Mouse (Mus musculus): ENCODE measurements around the gene Baz2a. TPM values are rescaled to one million over a fixed set of nuclear protein-coding genes. Genes with fewer than 3 reads are reported as not detected.
"Not testable (repeated sequence)": the region's sequence is repeated elsewhere in the genome, so short reads cannot be mapped to it uniquely, and the experiment has no call there.

Baz2a gene
- 14.0 and 14.6 TPM in 2 replicates for polyA plus RNA-seq (2016; fragmentation: Nextera tagmentation; extraction: Ambion mirVana)

DNA sequence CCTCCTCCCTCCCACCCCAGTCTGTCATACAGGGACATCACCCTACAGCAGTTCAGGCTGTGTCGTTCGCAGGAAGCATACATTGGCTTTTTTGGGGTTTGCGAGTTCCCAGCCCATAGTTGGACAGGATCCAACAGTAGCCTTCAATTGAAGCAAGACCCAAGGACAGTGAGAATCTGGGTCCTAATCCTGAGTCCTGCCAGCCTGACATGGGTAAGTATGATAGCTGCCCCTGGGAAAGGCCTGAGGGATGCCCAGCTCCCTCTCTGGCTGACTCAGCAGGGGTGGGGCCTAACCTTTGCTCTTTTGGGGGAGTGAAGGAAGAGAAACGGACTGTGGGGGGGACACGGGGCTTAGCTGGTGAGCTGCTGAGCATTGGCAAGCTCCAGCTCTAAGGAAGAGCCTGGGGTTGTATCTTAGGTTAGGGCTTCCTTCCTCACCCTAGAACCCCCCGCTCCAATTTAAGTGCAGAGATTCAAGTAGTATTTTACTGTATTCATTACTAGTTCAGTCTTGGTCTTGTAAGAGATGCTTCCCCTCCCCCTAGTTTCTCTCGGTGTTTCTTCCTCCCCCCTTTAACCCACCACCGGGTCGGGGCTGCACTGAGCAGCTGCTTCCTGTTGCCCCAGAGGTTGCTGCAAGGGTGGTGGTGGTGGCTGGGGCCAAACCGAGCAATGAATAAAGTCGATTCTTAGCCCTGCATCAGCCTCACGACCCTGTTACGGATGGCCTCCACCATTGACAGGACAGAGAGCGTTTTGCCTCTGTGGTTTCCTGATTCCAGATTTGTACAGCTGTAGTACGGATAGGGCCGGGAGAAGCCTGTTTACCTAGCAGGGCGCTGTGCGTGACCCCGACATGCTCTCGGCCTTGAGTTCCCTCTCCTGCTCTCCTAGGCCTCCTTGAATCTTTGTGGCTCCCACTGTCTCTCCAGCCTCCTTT lies at the start of gene Baz2a:
Gene Baz2a, plus strand, starts transcription at position 14 of the 942 bp plus-strand sequence.
- no peaks in the 10 kb centered on the region for H3K27me3 ChIP-seq
- H3K36me3 ChIP-seq (replicated peaks), result peaks cover 38% of the 10 kb centered on the region
- no peak for ATAC-seq (ENCODE audit: low FRiP score)
- H3K9ac ChIP-seq, result peak within 1 kb of the TSS; percentile 85
- H3K4me2 ChIP-seq, result peak within 1 kb of the TSS; percentile 71
- H3K27ac ChIP-seq, result peak within 1 kb of the TSS; percentile 95
- H3K9me3 ChIP-seq, result no peaks in the 10 kb centered on the region
- WGBS, result 1% methylated on average over 20 of the region's 20 CpGs
- H3K4me3 ChIP-seq (replicated peaks), result peak within 1 kb of the TSS; percentile 86
- H3K4me1 ChIP-seq, result peaks cover 52% of the 10 kb centered on the region

DNA sequence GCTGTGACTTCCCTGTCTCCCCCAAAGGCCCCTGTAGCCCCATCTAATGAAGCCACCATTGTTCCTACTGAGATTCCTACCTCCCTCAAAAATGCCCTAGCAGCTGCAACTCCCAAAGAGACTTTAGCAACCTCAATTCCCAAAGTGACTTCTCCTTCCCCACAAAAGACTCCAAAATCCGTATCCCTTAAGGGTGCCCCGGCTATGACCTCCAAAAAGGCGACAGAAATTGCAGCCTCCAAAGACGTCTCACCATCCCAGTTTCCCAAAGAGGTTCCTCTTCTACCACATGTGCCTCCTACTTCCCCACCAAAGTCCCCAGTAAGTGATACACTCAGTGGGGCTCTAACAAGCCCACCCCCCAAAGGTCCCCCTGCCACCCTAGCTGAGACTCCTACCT lies 49.7 kb upstream of the Baz2a start:
- H3K4me3 ChIP-seq (replicated peaks), result no peak overlapping the region
- no peak overlapping the region for H3K27ac ChIP-seq
- H3K27me3 ChIP-seq, result no peaks in the 10 kb centered on the region
- H3K9ac ChIP-seq, result no peak overlapping the region
- peaks cover 43% of the 10 kb centered on the region for H3K4me1 ChIP-seq
- peaks cover 86% of the 10 kb centered on the region for H3K36me3 ChIP-seq (replicated peaks)
- 75% methylated on average over 4 of the region's 4 CpGs for WGBS
- ATAC-seq (ENCODE audit: low FRiP score), result no peak
- H3K9me3 ChIP-seq, result no peaks in the 10 kb centered on the region
- H3K4me2 ChIP-seq, result no peak overlapping the region

DNA sequence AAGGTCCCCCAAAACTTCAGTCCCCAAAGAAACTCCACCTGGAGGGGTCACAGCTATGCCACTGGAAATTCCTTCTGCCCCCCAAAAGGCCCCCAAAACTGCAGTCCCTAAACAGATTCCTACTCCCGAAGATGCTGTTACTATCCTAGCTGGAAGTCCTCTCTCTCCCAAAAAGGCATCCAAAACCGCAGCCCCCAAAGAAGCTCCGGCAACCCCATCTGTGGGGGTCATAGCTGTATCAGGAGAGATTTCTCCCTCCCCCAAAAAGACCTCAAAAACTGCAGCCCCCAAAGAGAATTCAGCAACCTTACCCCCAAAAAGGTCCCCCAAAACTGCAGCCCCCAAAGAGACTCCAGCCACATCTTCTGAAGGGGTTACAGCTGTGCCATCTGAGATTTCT lies 48.9 kb upstream of the Baz2a start:
- Histone ChIP-seq H3K4me3 (replicated peaks) (no peak overlapping the region), H3K27ac (no peak overlapping the region), H3K9ac (no peak overlapping the region), H3K9me3 (no peaks in the 10 kb centered on the region), H3K4me2 (no peak overlapping the region), H3K27me3 (no peaks in the 10 kb centered on the region), H3K36me3 (replicated peaks) (peaks cover 90% of the 10 kb centered on the region), H3K4me1 (peaks cover 35% of the 10 kb centered on the region)
- 93% methylated on average over 3 of the region's 3 CpGs for WGBS
- ATAC-seq (ENCODE audit: low FRiP score), result no peak

DNA sequence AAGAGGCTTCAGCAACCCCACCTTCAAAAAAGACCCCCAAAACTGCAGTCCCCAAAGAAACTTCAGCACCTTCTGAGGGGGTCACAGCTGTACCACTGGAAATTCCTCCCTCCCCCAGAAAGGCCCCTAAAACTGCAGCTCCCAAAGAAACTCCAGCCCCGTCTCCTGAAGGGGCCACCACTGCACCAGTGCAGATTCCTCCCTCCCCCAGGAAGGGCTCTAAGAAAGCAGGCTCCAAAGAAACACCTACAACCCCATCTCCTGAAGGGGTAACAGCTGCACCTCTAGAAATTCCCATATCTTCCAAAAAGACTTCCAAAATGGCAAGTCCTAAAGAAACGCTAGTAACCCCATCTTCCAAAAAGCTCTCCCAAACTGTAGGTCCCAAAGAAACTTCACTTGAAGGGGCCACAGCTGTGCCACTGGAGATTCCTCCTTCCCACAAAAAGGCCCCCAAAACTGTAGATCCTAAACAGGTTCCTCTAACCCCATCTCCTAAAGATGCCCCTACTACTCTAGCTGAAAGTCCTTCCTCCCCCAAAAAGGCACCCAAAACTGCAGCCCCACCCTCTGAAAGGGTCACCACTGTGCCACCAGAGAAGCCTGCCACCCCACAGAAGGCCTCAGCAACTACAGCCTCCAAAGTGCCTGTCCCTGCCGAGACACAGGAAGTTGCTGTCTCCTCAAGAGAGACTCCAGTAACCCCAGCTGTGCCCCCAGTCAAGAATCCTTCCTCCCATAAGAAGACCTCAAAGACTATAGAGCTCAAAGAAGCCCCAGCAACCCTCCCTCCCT lies 48.1 kb upstream of the Baz2a start:
- H3K27ac ChIP-seq, result no peak overlapping the region
- H3K4me1 ChIP-seq, result peaks cover 28% of the 10 kb centered on the region
- H3K9ac ChIP-seq, result no peak overlapping the region
- H3K9me3 ChIP-seq, result no peaks in the 10 kb centered on the region
- 78% methylated on average over 3 of the region's 3 CpGs for WGBS
- ATAC-seq (ENCODE audit: low FRiP score), result no peak
- H3K4me3 ChIP-seq (replicated peaks), result no peak overlapping the region
- H3K27me3 ChIP-seq, result no peaks in the 10 kb centered on the region
- H3K4me2 ChIP-seq, result no peak overlapping the region
- peaks cover 93% of the 10 kb centered on the region for H3K36me3 ChIP-seq (replicated peaks)

DNA sequence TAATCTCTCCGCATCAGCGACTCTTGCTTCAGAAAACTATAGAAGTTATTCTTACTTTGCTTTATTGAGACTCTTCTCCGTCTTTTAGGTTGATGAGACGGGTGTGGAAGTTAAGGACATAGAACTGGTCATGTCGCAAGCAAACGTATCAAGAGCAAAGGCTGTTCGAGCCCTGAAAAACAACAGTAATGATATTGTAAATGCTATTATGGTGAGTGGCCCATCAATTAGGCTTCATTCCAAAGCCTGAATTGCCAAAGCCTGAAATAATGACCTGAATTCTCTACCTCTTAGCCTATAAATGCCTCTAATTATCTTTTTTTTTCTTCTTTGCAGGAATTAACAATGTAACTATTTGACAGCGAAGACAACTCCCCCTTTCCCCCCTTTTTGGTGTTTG lies 43.2 kb upstream of the Baz2a start:
- no peaks in the 10 kb centered on the region for H3K27me3 ChIP-seq
- peaks cover 79% of the 10 kb centered on the region for H3K36me3 ChIP-seq (replicated peaks)
- H3K4me3 ChIP-seq (replicated peaks), result no peak overlapping the region
- no peak overlapping the region for H3K9ac ChIP-seq
- no peak for ATAC-seq (ENCODE audit: low FRiP score)
- WGBS, result 89% methylated on average over 8 of the region's 8 CpGs
- no peaks in the 10 kb centered on the region for H3K9me3 ChIP-seq
- H3K4me1 ChIP-seq, result peaks cover 6% of the 10 kb centered on the region
- H3K4me2 ChIP-seq, result no peak overlapping the region
- H3K27ac ChIP-seq, result no peak overlapping the region

DNA sequence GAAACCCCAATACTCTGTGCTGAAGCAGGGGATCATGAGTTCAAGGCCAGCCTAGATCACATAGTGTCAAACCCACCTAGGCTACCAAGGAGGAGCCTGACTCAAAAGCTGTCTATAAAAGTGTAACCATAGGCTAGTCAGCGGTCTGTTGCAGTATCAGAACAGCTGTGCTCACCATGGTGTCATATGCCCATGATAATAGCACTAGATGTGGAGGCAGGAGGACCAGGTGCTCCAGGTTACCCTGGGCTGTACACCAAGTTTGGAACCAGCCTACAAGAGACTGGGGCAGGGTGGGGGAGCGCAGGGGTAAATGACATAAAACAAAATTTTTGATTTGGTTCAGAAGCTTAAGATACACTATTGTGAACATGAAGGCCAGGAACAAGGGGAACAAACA lies 41.6 kb upstream of the Baz2a start:
- no peak overlapping the region for H3K27ac ChIP-seq
- WGBS, result 92% methylated on average over 2 of the region's 2 CpGs
- no peak overlapping the region for H3K4me2 ChIP-seq
- H3K9ac ChIP-seq, result no peak overlapping the region
- H3K9me3 ChIP-seq, result no peaks in the 10 kb centered on the region
- H3K36me3 ChIP-seq (replicated peaks), result peaks cover 64% of the 10 kb centered on the region
- no peak overlapping the region for H3K4me3 ChIP-seq (replicated peaks)
- ATAC-seq (ENCODE audit: low FRiP score), result no peak
- no peaks in the 10 kb centered on the region for H3K4me1 ChIP-seq
- no peaks in the 10 kb centered on the region for H3K27me3 ChIP-seq

DNA sequence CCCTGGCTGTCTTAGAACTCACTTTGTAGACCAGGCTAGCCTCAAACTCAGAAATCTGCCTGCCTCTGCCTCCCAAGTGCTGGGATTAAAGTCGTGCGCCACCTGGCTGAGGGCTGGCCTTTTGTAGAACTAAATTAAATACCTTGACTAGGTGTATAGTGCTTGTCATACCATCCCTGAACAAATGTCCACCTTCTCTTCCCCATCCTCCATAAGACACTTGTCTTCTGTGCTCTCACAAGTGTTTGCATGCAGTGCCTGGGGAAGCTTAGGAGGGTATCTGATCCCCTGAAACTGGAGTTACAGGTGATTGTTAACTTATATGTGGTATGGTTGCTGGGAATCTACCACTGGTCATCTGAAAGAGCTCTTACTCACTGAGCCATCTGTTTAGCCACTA lies 41.0 kb upstream of the Baz2a start:
- ATAC-seq (ENCODE audit: low FRiP score), result no peak
- no peaks in the 10 kb centered on the region for H3K9me3 ChIP-seq
- WGBS, result 78% methylated on average over 2 of the region's 2 CpGs

DNA sequence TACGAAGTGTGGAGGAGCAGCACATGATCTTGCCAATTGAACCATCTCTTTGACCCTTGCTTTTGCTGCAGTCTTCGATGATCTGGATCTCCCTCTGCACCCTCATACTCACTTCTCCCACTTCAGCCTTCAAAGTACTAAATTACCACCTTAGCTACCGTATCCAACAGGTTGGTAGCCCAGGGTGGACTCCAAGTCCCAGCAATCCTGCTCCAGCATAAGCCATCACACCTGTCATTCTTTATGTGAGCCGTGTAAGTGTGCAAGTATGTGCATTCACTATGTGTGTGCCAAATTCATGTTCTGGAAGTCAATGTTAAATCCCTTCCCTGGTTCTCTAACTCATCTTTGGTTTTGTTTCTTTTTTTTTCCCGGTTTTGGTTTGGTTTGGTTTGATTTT lies 39.8 kb upstream of the Baz2a start:
- Histone ChIP-seq H3K27me3 (no peaks in the 10 kb centered on the region), H3K4me3 (replicated peaks) (no peak overlapping the region), H3K9ac (no peak overlapping the region), H3K27ac (no peak overlapping the region), H3K4me1 (no peaks in the 10 kb centered on the region), H3K4me2 (no peak overlapping the region), H3K36me3 (replicated peaks) (peaks cover 45% of the 10 kb centered on the region), H3K9me3 (no peaks in the 10 kb centered on the region)
- no peak for ATAC-seq (ENCODE audit: low FRiP score)
- WGBS, result 95% methylated on average over 5 of the region's 5 CpGs

More for the DNA sequence above, 41.0 kb upstream of the Baz2a start:
- no peaks in the 10 kb centered on the region for H3K4me1 ChIP-seq
- H3K27ac ChIP-seq, result no peak overlapping the region
- H3K4me3 ChIP-seq (replicated peaks), result no peak overlapping the region
- peaks cover 57% of the 10 kb centered on the region for H3K36me3 ChIP-seq (replicated peaks)
- no peak overlapping the region for H3K9ac ChIP-seq
- H3K27me3 ChIP-seq, result no peaks in the 10 kb centered on the region
- no peak overlapping the region for H3K4me2 ChIP-seq

DNA sequence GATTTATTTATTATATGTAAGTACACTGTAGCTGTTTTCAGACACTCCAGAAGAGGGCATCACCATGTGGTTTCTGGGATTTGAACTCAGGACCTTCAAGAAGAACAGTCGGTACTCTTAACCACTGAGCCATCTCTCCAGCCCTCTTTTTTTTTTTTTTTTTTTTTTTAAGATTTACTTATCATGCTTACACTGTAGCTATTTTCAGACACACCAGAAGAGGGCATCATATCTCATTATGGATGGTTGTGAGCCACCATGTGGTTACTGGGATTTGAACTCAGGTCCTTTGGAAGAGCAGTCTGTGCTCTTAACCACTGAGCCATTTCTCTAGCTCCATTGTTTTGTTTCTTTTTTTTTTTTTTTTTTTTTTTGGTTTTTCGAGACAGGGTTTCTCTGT lies 39.2 kb upstream of the Baz2a start:
- ATAC-seq (ENCODE audit: low FRiP score); H3K4me2 ChIP-seq; H3K4me1 ChIP-seq; H3K27ac ChIP-seq; H3K4me3 ChIP-seq (replicated peaks); H3K9me3 ChIP-seq; H3K9ac ChIP-seq; H3K27me3 ChIP-seq: not testable (repeated sequence)
- peaks cover 41% of the 10 kb centered on the region for H3K36me3 ChIP-seq (replicated peaks)
- WGBS, result 91% methylated on average over 1 of the region's 2 CpGs

DNA sequence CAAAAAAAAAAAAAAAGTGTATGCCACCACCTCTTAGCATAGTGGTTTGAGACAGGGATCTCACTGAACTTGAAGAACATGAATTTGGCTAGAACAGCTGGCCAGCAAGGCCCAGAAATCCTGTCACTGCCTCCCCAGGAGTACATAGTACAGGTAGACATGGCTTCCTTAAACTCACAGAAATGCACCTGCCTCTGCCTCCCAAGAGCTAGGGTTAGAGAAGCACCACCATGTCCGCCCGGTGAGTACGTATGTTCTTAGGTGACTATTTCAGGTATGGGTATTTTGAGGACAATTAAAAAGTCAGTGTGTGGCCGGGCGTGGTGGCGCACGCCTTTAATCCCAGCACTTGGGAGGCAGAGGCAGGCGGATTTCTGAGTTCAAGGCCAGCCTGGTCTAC lies 38.4 kb upstream of the Baz2a start:
- Histone ChIP-seq H3K4me3 (replicated peaks) (no peak overlapping the region), H3K27me3 (no peaks in the 10 kb centered on the region), H3K4me2 (no peak overlapping the region), H3K4me1 (peaks cover 5% of the 10 kb centered on the region), H3K27ac (no peak overlapping the region), H3K9ac (no peak overlapping the region), H3K9me3 (no peaks in the 10 kb centered on the region), H3K36me3 (replicated peaks) (peaks cover 36% of the 10 kb centered on the region)
- WGBS, result 93% methylated on average over 8 of the region's 8 CpGs
- ATAC-seq (ENCODE audit: low FRiP score), result no peak

DNA sequence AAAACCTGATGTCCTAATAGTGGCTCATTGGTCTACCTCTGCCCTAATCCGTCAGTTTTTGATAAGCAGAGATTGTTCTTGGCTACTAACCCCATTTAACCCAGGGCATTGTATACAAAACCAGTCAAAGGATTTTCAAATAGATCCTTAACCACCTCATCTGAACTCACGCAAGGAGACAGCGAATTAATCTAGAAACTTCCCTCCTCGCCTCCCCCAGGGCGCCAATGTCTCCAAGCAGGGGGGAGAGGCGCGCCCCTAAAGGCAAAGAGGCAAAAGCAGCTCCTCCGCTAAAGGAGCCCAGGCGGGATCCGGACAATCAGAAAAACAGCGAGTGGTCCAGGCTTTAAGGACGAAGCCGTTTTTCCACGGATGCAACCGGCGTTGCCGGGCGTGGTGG lies 33.2 kb upstream of the Baz2a start:
- peaks cover 27% of the 10 kb centered on the region for H3K4me1 ChIP-seq
- peak overlapping the region; percentile 91 for H3K4me3 ChIP-seq (replicated peaks)
- H3K9ac ChIP-seq, result peak overlapping the region; percentile 90
- H3K4me2 ChIP-seq, result peak overlapping the region; percentile 76
- WGBS, result under 1% methylated on average over 18 of the region's 18 CpGs
- H3K27me3 ChIP-seq, result no peaks in the 10 kb centered on the region
- peak overlapping the region; percentile 98 for H3K27ac ChIP-seq
- H3K36me3 ChIP-seq (replicated peaks), result peaks cover 9% of the 10 kb centered on the region
- 0 out of 2 replicates have a peak, but pooled peaks have one; percentile 1 for ATAC-seq (ENCODE audit: low FRiP score)
- H3K9me3 ChIP-seq, result no peaks in the 10 kb centered on the region

DNA sequence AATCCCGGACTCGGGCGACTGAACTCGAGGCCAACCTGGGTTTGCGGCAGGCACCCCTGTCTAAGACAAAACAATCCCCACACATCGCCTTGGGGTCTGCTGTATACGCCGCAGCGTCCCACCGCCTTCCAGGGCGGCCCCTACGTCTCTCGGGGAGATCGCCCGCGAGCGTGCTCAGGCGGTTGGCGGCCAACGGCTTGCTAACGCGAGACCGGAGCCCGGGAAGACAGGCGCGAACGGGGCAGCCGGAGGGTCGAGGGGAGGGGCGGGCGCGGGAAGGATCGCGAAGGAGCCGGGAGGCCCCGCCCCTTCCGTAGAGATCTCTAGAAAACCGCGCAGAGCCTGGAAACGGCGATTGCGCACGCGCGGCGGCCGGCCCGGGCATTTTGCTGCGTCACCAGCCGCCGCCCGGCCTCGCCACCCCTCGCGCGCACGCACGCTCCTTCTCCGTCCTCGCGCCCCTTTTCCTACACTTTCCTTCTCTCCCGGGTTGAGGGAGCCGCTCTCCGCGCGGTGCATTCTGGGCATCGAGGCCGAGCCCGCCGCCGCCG lies 32.7 kb upstream of the Baz2a start, which contains the start of gene Ptges3:
Gene Ptges3, plus strand, starts transcription at position 354 of the 551 bp plus-strand sequence.
- peak; percentile 94 for ATAC-seq (ENCODE audit: low FRiP score)
- Histone ChIP-seq H3K9ac (peak within 1 kb of the TSS; percentile 90), H3K4me3 (replicated peaks) (peak within 1 kb of the TSS; percentile 91), H3K27ac (peak within 1 kb of the TSS; percentile 98), H3K27me3 (no peaks in the 10 kb centered on the region), H3K4me2 (peak within 1 kb of the TSS; percentile 76), H3K4me1 (peaks cover 27% of the 10 kb centered on the region), H3K36me3 (replicated peaks) (peaks cover 11% of the 10 kb centered on the region), H3K9me3 (no peaks in the 10 kb centered on the region)
- under 1% methylated on average over 62 of the region's 72 CpGs for WGBS

Data from forebrain, embryonic 12.5 days (tissue).